Mouse (Mus musculus) liver, embryonic 15.5 days (tissue): ENCODE results near the gene Nbeal2. TPM values are rescaled to one million over a fixed set of nuclear protein-coding genes. Genes with fewer than 3 reads are reported as not detected.
A peak's percentile ranks its signal among the peaks of the same experiment; 100 is the strongest.
"Not testable (repeated sequence)": the region's sequence is repeated elsewhere in the genome, so short reads cannot be mapped to it uniquely, and the experiment has no call there.

Source experiments
- ATAC-seq: fragments of 200-750 bp; cut with Nextera tagmentation; 2 replicates; pipeline ENCODE4 v1.8.0; 2017; ENCODE audit warnings: moderate number of reproducible peaks, mild to moderate bottlenecking, moderate library complexity; ENCODE audit not compliant: insufficient read depth
- H3K27ac ChIP-seq: fragments of 300-500 bp; sonication (generic); replicated peaks from 2 replicates; pipeline ENCODE4 v1.5.1; 2015; ENCODE audit warnings: mild to moderate bottlenecking, inconsistent platforms
- H3K27me3 ChIP-seq: fragments of 300-500 bp; sonication (generic); 2 replicates; pipeline ENCODE4 v1.6.1; 2015; ENCODE audit warnings: mild to moderate bottlenecking, inconsistent platforms
- H3K36me3 ChIP-seq: fragments of 300-500 bp; sonication (generic); replicated peaks from 2 replicates; pipeline ENCODE4 v1.6.1; 2015; ENCODE audit warnings: moderate library complexity, mild to moderate bottlenecking, inconsistent platforms
- H3K4me1 ChIP-seq: fragments of 300-500 bp; sonication (generic); replicated peaks from 2 replicates; pipeline ENCODE4 v1.6.1; 2015; ENCODE audit warnings: inconsistent platforms
- H3K4me2 ChIP-seq: fragments of 300-500 bp; sonication (generic); 2 replicates; pipeline ENCODE4 v1.6.1; 2015; ENCODE audit warnings: moderate library complexity, mild to moderate bottlenecking, inconsistent platforms
- H3K4me3 ChIP-seq: fragments of 300-500 bp; sonication (generic); replicated peaks from 2 replicates; pipeline ENCODE4 v1.5.1; 2015; ENCODE audit warnings: mild to moderate bottlenecking, inconsistent platforms
- H3K9ac ChIP-seq: fragments of 300-500 bp; sonication (generic); 2 replicates; pipeline ENCODE4 v1.6.1; 2015; ENCODE audit warnings: moderate library complexity, mild to moderate bottlenecking, inconsistent platforms
- H3K9me3 ChIP-seq: fragments of 300-500 bp; sonication (generic); replicated peaks from 2 replicates; pipeline ENCODE4 v1.6.1; 2016; ENCODE audit warnings: inconsistent platforms
- WGBS: fragments of 180-500 bp; shearing (Covaris S2); methylation state at CpG from one replicate; pipeline ENCODE4 v1.1.7; 2015; ENCODE audit warnings: mixed read lengths; ENCODE audit not compliant: insufficient replicate concordance; 5-methylcytosine and 5-hydroxymethylcytosine counted together
- polyA plus RNA-seq: library from polyadenylated mRNA; unstranded; fragments of >200 nt; fragmentation: Nextera tagmentation; extraction: Ambion mirVana; gene quantifications from 2 replicates; pipeline ENCODE4 v1.2.1, GENCODE M21; 2015

The Nbeal2 gene
- polyA plus RNA-seq, 1 experiment from 2014 or later = 1.8 TPM

DNA sequence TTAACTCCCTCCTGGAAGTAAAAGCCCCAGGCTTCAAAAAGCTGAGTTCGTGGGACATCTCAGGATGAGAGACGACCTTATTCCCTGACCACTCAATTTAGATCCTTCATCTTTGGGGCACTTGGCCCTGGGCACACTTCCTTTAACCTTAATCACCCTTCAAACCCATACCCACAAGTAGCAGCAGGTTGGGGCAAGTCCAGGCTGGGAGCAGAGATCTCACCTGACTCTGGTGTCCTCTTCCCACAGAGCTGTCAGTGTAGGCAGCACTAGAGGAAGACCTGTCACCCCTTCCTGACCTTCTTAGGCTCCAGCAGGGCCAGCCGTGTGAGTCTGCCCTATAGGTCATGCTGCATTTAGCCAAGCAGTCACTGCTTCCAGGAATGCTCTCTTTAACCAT is 32.5 kb upstream of the Nbeal2 start:
- no peaks in the 10 kb centered on the region for H3K36me3 ChIP-seq
- no peak overlapping the region for H3K27ac ChIP-seq
- H3K4me3 ChIP-seq = no peak overlapping the region
- 57% methylated on average over 3 of the region's 3 CpGs for WGBS
- no peak for ATAC-seq
- H3K9ac ChIP-seq = no peak overlapping the region
- H3K4me2 ChIP-seq = no peak overlapping the region
- H3K9me3 ChIP-seq = no peaks in the 10 kb centered on the region
- H3K4me1 ChIP-seq = peaks cover 60% of the 10 kb centered on the region
- no peaks in the 10 kb centered on the region for H3K27me3 ChIP-seq

- Histone ChIP-seq H3K9ac (no peak overlapping the region), H3K27me3 (no peaks in the 10 kb centered on the region), H3K27ac (no peak overlapping the region), H3K4me2 (no peak overlapping the region), H3K4me3 (no peak overlapping the region), H3K4me1 (peaks cover 61% of the 10 kb centered on the region), H3K36me3 (no peaks in the 10 kb centered on the region), H3K9me3 (no peaks in the 10 kb centered on the region)
- WGBS = 26% methylated on average over 5 of the region's 5 CpGs
- no peak for ATAC-seq
Measured at GRCm38 (mm10) chr9:110685591-110685990, 31.6 kb upstream of the Nbeal2 start.

DNA sequence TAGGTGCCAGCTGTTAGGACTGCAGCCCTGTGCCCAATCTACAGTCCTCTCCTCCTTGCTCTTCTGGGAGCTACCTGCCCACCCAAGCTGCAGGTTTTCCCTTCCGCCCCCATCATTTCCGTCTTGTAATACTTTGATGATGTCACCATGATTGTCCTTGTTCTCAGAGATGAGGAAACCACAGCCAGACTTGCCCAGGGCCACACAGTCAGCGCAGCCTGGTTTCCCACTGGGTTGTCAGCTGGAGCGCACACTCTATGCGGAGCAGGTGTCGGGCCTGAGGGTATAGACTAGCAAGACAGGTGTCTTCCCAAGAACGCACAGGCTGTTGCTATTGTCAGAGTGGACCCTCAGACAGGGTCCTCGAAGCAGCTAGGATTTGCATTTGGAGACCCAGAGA is 31.2 kb upstream of the Nbeal2 start:
- Histone ChIP-seq H3K36me3 (no peaks in the 10 kb centered on the region), H3K27me3 (no peaks in the 10 kb centered on the region), H3K4me2 (no peak overlapping the region), H3K27ac (no peak overlapping the region), H3K9me3 (no peaks in the 10 kb centered on the region), H3K4me1 (peaks cover 57% of the 10 kb centered on the region), H3K9ac (no peak overlapping the region), H3K4me3 (no peak overlapping the region)
- no peak for ATAC-seq
- 69% methylated on average over 8 of the region's 8 CpGs for WGBS

DNA sequence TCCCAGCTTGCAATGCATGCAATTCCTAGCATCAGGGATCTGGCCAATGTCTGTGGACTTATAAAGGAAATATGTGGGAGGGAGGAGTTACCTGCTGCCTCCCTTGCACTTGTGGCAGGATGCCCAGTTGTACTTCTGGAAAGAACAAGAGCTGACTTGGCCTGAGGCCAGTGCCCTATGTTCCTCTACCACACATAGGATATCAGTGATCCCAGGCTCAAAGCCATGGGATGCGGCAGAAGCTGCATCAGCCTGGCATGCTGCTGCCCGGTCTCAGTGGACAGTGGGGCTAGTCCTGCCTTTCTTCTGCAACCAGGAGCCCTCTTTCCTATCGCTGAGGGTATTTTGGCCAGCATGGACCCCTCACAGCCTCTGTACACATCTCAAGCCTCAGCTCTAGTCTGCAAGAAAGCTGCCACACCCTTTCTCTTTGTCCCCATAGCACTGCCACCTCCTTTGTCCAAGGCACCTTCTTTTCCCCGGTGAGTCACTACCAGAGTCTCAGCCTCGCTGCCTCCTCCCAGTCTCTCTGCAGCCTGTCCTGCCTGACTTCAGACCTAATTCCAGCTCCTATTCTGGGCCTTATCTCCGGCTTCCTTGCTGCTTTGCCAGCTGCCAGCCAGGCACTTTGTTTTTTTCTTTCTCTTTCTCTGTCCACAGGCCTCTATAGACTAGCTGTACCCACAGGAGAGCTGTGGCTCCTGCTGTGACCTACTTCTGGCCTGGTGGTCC is 30.3 kb upstream of the Nbeal2 start:
- Histone ChIP-seq H3K9me3 (no peaks in the 10 kb centered on the region), H3K27me3 (no peaks in the 10 kb centered on the region), H3K4me1 (peaks cover 49% of the 10 kb centered on the region), H3K27ac (no peak overlapping the region), H3K4me3 (no peak overlapping the region), H3K9ac (no peak overlapping the region), H3K36me3 (no peaks in the 10 kb centered on the region), H3K4me2 (no peak overlapping the region)
- 65% methylated on average over 6 of the region's 6 CpGs for WGBS
- ATAC-seq = no peak

- H3K4me3 ChIP-seq = no peak overlapping the region
- H3K27me3 ChIP-seq = no peaks in the 10 kb centered on the region
- WGBS = 37% methylated on average over 4 of the region's 4 CpGs
- H3K9ac ChIP-seq = no peak overlapping the region
- peaks cover 46% of the 10 kb centered on the region for H3K4me1 ChIP-seq
- ATAC-seq = no peak
- H3K4me2 ChIP-seq = no peak overlapping the region
- no peaks in the 10 kb centered on the region for H3K36me3 ChIP-seq
- no peak overlapping the region for H3K27ac ChIP-seq
- H3K9me3 ChIP-seq = no peaks in the 10 kb centered on the region
Measured at GRCm38 (mm10) chr9:110683574-110684099, 29.7 kb upstream of the Nbeal2 start.

DNA sequence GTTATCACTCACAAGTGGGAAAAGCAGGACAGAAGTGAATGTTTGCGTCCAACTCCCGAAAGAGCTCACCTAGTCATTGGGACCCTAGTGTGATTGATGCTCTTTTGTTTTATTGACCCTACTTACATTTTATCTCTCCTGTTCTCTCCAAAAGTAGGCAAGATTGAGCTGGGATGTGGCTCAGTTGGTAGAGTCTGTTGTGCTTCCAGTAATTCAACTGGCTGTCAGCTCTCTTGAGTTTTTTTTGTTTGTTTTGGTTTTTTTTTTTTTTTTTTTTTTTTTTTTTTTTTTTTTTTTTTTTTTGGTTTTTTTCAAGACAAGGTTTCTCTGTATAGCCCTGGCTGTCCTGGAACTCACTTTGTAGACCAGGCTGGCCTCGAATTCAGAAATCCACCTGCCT is 28.7 kb upstream of the Nbeal2 start:
- H3K9me3 ChIP-seq, H3K4me2 ChIP-seq, H3K4me3 ChIP-seq, H3K27ac ChIP-seq, H3K9ac ChIP-seq, ATAC-seq, H3K36me3 ChIP-seq, H3K27me3 ChIP-seq: not testable (repeated sequence)
- WGBS = 67% methylated on average over 3 of the region's 3 CpGs
- H3K4me1 ChIP-seq = peaks cover 51% of the 10 kb centered on the region

- peaks cover 56% of the 10 kb centered on the region for H3K4me1 ChIP-seq
- no peak overlapping the region for H3K4me3 ChIP-seq
- H3K27me3 ChIP-seq = no peaks in the 10 kb centered on the region
- no peaks in the 10 kb centered on the region for H3K36me3 ChIP-seq
- 56% methylated on average over 5 of the region's 5 CpGs for WGBS
- H3K9me3 ChIP-seq = no peaks in the 10 kb centered on the region
- H3K9ac ChIP-seq = no peak overlapping the region
- H3K27ac ChIP-seq = no peak overlapping the region
- no peak overlapping the region for H3K4me2 ChIP-seq
- no peak for ATAC-seq
Measured at GRCm38 (mm10) chr9:110682255-110682654, 28.3 kb upstream of the Nbeal2 start.

DNA sequence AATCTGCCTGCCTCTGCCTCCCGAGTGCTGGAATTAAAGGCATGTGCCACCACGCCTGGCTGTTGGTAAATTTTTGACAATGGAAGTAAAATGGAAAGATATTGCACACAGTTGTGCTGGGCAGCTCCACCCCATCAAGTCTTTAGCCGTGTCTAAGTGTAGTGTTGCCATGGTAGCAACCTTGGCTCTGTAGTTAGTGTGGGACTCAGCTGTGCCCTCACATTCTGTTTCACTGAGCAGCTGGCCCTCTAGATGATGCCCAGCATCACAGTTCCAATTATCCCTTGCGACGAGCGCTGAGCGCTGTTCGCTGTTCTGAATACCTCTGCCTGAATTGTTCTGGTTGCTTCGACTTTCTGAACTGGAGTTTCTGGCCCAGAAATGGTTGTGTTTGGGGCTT is 27.9 kb upstream of the Nbeal2 start:
- Histone ChIP-seq H3K4me3 (no peak overlapping the region), H3K4me2 (no peak overlapping the region), H3K9ac (no peak overlapping the region), H3K9me3 (no peaks in the 10 kb centered on the region), H3K27me3 (no peaks in the 10 kb centered on the region), H3K27ac (no peak overlapping the region), H3K4me1 (peaks cover 60% of the 10 kb centered on the region), H3K36me3 (no peaks in the 10 kb centered on the region)
- 69% methylated on average over 9 of the region's 9 CpGs for WGBS
- ATAC-seq = no peak

GRCm38 (mm10) chr9:110680736-110681507 is 27.0 kb upstream of the Nbeal2 start:
- 38% methylated on average over 7 of the region's 7 CpGs for WGBS
- peaks cover 63% of the 10 kb centered on the region for H3K4me1 ChIP-seq
- no peak overlapping the region for H3K9ac ChIP-seq
- no peaks in the 10 kb centered on the region for H3K9me3 ChIP-seq
- H3K27ac ChIP-seq = no peak overlapping the region
- H3K4me3 ChIP-seq = no peak overlapping the region
- no peak overlapping the region for H3K4me2 ChIP-seq
- no peak for ATAC-seq
- no peaks in the 10 kb centered on the region for H3K36me3 ChIP-seq
- H3K27me3 ChIP-seq = no peaks in the 10 kb centered on the region

- Histone ChIP-seq H3K9me3 (no peaks in the 10 kb centered on the region), H3K27ac (no peak overlapping the region), H3K27me3 (no peaks in the 10 kb centered on the region), H3K4me3 (no peak overlapping the region), H3K9ac (no peak overlapping the region), H3K4me2 (no peak overlapping the region), H3K36me3 (no peaks in the 10 kb centered on the region), H3K4me1 (peaks cover 61% of the 10 kb centered on the region)
- ATAC-seq = no peak
- WGBS = 68% methylated on average over 5 of the region's 5 CpGs
Measured at GRCm38 (mm10) chr9:110678886-110679285, 24.9 kb upstream of the Nbeal2 start.

DNA sequence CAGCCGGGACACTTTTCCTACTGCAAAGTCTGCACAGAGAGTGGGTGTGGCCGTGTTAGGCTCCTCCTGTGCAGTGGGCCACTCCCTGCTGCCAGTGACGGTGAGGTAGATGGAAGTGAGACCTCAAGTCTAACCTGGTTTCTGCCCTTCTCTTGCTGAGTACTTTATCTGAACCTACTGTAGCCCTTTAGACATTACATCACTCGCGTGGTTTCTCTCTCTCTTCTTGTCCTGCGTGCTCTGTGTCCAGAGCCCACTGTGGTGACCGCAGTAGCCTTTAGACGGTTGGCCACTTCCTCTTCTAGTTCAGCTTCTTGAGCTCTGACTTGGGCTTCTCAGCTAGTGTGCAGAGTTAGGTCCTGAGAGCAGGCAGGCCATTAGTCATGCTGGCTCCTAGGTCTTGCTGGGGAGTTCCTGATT is 22.5 kb upstream of the Nbeal2 start:
- peak overlapping the region; percentile 13 for H3K4me2 ChIP-seq
- no peaks in the 10 kb centered on the region for H3K9me3 ChIP-seq
- H3K27ac ChIP-seq = peak overlapping the region; percentile 46
- H3K4me3 ChIP-seq = no peak overlapping the region
- no peak overlapping the region for H3K9ac ChIP-seq
- ATAC-seq = peak; percentile 59
- H3K36me3 ChIP-seq = no peaks in the 10 kb centered on the region
- H3K4me1 ChIP-seq = peaks cover 63% of the 10 kb centered on the region
- no peaks in the 10 kb centered on the region; the same call in 1 of the 2 replicates for H3K27me3 ChIP-seq
- 12% methylated on average over 8 of the region's 8 CpGs for WGBS
